Mouse (Mus musculus) C2C12 (cell line): ENCODE results near the gene Gpd1.

ENCODE experiments used
- CTCF ChIP-seq: IDR thresholded peaks from one replicate; pipeline ENCODE4 v1.5.1; 2011; ENCODE audit not compliant: control insufficient read depth, insufficient read depth, insufficient read length
- MAX ChIP-seq: IDR thresholded peaks from one replicate; pipeline ENCODE4 v1.6.1; 2011; ENCODE audit warnings: mild to moderate bottlenecking, control low read depth
- MYOG ChIP-seq: IDR thresholded peaks from one replicate; pipeline ENCODE4 v1.6.1; 2011; ENCODE audit not compliant: control insufficient read depth, insufficient read length; ENCODE audit errors: extremely low read depth
- USF1 ChIP-seq: IDR thresholded peaks from one replicate; pipeline ENCODE4 v1.6.1; 2011; ENCODE audit warnings: low read depth, mild to moderate bottlenecking, control low read depth, moderate library complexity

DNA sequence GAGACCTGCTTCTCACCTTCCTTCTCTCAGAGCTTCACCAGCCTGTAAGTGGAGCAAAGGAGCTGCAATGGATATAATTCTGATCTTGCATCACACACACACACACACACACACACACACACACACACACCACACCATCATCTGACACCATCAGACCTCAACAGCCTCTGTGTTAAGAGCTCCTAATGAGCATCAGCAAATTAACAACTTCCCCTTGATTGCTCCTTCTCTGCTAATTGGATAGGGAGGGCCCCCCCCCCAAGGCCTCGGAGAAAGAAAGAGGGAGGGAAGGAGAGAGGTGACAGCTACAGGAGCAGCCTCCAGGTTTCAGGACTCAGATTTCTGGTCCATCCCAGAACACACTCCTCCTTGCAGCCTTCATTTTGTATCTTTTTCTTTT lies 47.9 kb upstream of the Gpd1 start:
- TF ChIP-seq CTCF = no peak
- TF ChIP-seq MAX = no peak
- TF ChIP-seq USF1 = no peak
- TF ChIP-seq MYOG = no peak
